Mouse (Mus musculus) lung, adult 18-20 months (tissue): Measurements from ENCODE around the gene Tmed2.
"Not testable (repeated sequence)": the region's sequence is repeated elsewhere in the genome, so short reads cannot be mapped to it uniquely, and the experiment has no call there.

Experiments
- DNase-seq, 2 experiments: peaks; one replicate each; pipeline ENCODE4 v3.0.0; 2022; ENCODE audit warnings: mixed read lengths in 2 of 2

Tmed2 gene

DNA sequence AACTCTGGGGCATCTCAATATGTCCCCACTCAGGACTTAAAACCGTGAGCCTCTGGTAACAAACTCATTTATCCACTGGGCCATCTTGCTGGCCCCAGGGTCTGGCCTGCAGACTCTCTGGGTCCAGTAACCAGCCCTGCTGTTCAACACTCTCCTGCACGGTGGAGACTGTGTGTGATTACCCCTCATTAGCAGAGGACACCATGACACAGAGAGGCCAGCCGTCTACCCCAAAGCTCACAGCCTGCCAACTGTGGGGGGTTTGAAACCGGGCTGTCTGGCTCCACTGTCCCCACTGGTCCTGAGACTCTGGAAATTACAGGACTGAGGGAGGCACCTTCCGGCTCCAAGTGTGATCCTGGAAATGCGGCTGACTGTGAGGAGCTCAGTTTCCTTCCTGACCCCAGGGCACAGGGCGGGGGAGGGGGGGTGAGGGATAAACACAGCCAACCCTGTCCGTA, 11.3 kb upstream of the Tmed2 start:
- DNase-seq = peak; percentile 38 to 65

DNA sequence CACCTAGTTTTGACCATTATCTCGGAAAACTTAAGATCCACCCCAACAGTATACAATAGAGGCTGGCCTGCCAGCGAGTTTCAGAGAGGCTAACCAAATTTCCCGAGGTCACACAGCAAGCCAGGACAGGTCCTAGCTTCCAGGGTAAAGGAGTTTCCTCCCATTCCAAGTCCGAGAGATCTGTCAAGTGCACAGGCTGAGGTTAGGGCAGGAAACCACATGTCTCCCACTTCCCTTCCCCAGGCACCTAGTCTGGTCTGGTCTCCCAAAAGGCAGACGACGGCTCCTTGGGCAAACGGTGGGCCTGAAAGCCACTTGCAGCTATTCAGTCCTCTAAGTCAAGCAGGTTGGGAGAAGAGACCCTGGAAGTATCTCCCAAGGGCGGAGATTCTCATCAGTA, 10.8 kb upstream of the Tmed2 start:
- DNase-seq = no peak

- peak; percentile 83 to 87 for DNase-seq
Observed at GRCm38 (mm10) chr5:124530655-124531582, 9.6 kb upstream of the Tmed2 start, which contains the start of gene Rilpl1. Rilpl1 (minus strand) TSS chr5:124531391.

- DNase-seq = no peak
Observed at GRCm38 (mm10) chr5:124531583-124531930, 8.9 kb upstream of the Tmed2 start.

DNA sequence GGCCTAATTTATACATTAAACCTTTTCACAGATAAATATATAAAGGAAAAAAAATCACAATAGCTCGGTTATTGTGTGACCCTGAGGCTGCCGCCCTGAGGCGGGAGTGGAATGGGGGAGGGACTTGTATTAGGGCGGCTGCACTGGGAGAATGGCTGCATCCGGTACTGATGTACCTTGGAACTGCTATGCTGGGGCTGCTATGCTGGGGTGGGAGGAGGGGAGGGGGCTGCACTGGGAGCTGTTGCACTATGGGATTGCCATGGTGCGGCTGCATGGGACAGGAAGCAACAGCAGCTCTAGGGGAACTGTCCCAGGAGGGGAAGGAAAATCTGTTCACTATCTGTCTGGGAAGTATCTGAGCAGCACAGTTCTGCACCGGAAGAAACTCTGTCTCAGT, 8.0 kb upstream of the Tmed2 start:
- no peak for DNase-seq

DNA sequence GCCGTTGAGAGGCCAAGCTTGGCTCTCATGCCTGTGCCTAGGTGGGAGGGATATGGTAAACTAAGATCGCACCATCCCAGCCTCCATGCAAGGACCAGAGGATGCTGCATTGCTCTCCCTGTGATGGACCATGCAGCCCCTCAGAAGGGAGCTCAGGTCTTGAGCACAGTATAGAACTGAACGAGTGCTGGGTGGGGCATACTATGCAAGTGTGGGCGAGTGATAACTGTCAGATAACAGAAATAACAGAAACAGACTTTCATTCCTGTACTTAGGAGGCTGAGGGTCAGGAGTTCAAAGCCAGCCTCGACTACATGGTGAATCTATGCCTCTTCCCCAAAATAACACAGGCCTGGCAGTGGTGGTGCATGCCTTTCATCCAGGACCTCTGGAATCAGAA, 5.5 kb upstream of the Tmed2 start:
- no peak for DNase-seq

- peak; percentile 69 to 81 for DNase-seq
Observed at GRCm38 (mm10) chr5:124536776-124537175, 3.7 kb upstream of the Tmed2 start.

DNA sequence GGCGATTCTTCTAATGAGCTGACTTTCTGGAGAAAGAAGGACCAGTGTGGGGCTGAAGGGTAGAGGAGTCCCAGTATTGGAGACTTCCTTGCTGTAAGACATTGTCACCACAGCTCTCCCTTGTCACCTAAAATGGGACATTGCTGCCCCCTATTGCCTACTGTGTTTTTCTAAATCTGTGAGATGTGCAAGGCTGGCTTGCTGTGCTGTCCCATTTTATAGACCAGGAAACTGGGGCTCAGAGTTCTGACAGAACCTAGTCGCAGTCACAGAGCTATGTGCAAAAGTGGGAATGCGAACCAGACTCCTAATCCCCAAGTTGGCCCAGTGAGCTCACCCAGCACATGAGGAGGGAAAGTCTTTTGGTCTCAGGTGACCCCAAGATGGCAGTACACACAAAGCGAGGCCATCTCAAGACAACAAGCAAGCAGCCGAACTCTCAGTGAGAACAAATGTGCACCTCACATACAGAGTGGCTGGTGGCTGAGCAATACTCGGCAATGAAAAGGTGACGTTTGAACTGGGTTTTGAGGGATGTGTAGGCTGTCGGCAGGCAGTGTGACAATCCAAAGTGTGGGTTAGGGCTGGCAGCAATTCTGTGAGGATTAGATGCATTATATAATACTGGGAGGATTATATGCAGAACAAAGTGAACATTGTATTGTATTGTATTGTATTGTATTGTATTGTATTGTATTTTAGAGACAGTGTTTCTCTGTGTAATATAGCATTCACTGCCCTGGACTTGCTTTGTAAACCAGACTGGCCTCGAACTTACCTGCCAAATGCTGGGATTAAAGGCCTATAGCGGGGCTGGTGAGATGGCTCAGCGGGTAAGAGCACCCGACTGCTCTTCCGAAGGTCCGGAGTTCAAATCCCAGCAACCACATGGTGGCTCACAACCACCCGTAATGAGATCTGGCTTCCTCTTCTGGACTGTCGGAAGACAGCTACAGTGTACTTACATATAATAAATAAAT, 1.4 kb upstream of the Tmed2 start:
- DNase-seq = peak; percentile 64 to 81

- DNase-seq = no peak
Observed at GRCm38 (mm10) chr5:124539905-124540304, 590 bp upstream of the Tmed2 start.

GRCm38 (mm10) chr5:124540905-124541601, 558 bp downstream of the Tmed2 start:
- peak; percentile 75 to 78 for DNase-seq

GRCm38 (mm10) chr5:124541602-124541973, 1.1 kb downstream of the Tmed2 start:
- no peak for DNase-seq

DNA sequence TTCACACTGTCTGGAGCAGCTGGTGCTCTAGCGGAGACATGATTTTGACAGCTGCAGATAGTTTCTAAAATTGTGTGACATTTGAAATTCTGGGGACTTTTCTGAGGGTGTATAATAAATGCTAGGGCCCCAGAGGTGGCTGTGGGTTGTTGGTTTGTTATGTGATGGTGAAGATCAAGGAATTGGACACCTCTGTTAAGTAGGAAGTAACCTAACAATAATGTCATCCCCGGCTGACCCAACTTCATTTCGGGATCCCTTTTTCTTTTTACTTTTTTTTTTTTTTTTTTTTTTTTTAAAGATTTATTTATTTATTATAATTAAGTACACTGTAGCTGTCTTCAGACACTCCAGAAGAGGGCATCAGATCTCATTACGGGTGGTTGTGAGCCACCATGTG, 10.2 kb downstream of the Tmed2 start:
- not testable (repeated sequence) for DNase-seq

- DNase-seq = not testable (repeated sequence)
Observed at GRCm38 (mm10) chr5:124551349-124552093, 11.0 kb downstream of the Tmed2 start.

DNA sequence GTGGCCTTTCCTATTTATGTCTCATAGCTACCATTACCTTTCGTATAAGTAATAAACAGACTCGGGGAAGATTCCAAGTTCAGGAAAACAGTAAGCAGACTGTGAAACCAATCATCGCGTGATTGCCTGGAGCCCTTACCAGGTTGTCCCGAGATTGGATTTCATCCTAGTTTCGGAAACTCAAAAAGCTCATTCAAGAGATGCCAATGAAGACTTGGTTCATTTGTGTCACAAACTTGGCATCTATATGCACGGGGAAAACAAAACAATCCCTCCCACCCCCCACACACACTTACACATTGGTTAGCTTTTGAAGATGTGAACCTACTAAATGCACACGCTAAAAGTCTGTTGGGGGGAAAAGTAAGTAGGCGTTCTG, 11.6 kb downstream of the Tmed2 start:
- no peak for DNase-seq

- peak; percentile 91 to 93 for DNase-seq
Observed at GRCm38 (mm10) chr5:124552558-124553307, 12.2 kb downstream of the Tmed2 start, which contains the start of gene Ddx55. Ddx55 (plus strand) TSS chr5:124552864.

DNA sequence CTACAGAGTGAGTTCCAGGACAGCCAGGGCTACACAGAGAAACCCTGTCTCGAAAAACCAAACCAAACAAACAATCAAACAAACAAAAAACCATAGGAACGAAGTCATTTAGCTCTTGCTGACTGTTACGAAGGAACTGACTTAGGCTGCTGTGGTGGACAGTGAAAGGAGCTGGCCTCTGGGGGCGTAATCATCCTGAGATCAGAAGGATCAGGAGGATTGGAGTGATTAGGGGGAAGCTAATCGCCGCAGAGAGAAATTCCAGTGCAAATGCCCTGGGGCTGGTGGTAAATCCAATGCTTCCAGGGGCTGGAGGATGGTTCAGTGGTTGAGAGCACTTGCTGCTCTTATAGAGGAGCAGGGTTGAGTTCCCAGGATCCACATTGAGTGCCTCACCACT, 13.1 kb downstream of the Tmed2 start:
- no peak for DNase-seq

GRCm38 (mm10) chr5:124555145-124555544, 14.7 kb downstream of the Tmed2 start:
- no peak for DNase-seq

DNA sequence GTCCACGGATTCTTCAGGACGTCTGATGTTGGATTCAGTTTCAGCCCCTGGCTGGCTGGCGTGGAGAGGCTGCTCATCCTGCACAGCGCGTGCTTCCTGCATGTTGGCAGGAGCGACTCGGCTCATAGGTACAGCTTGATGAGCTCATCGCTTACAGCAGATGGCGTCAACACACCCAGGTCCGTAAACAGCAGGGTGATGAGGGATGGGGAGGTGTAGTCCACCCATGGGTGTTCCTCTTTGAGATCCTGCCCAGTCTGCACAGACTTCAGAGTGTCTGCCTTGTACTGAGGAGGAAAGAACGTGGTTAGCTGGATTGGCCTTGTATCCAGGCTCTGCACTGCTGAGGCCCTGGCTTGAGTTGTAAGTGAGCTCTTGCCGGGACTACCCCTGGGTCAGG, 30.6 kb downstream of the Tmed2 start:
- no peak for DNase-seq

- DNase-seq = no peak
Observed at GRCm38 (mm10) chr5:124575467-124575866, 35.0 kb downstream of the Tmed2 start.

GRCm38 (mm10) chr5:124578633-124579317, 38.3 kb downstream of the Tmed2 start, which contains the start of the genes Eif2b1 and Gtf2h3:
Eif2b1 (minus strand) TSS chr5:124579131.
Gtf2h3 (plus strand) TSS chr5:124579140.
- peak; percentile 90 to 92 for DNase-seq
